Mouse (Mus musculus): Measurements from ENCODE around the gene Svep1. TPM values are rescaled to one million over a fixed set of nuclear protein-coding genes. Genes with fewer than 3 reads are reported as not detected.
A peak's percentile ranks its signal among the peaks of the same experiment; 100 is the strongest.

Svep1 gene
- polyA plus RNA-seq, 1 experiment from 2014 or later = 0.51 TPM

DNA sequence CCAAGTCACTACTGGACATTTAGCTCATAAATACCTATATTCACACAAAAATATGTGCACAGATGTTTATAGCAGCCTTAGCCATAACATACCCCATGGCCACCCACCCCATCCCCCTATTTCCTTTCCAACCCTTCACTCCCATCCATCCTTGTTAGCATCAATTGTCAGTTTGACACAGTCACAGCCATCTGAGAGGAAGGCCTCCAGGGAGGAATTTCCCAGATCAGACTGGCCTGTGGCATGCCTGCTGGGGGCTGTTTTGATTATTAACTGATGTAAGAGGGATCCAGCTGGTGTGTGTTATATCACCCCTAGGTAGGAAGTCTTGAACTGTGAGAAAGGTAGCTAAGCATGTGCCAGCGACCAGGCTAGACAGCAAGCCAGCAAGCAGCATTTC lies 47.1 kb downstream of the Svep1 start:
- no peak overlapping the region for H3K4me3 ChIP-seq (ENCODE audit: low read depth, low read length)
- H3K27me3 ChIP-seq (ENCODE audit: control insufficient read depth, insufficient read depth, low read length) = no peaks in the 10 kb centered on the region
- H3K4me1 ChIP-seq (ENCODE audit: control insufficient read depth, insufficient read depth, low read length) = no peaks in the 10 kb centered on the region
- no peak overlapping the region for H3K9ac ChIP-seq (replicated peaks; ENCODE audit: low read depth, low read length)
- ATAC-seq (ENCODE audit: low read depth) = no peak
- H3K27ac ChIP-seq (ENCODE audit: low read depth, low read length) = no peak overlapping the region
- H3K9me3 ChIP-seq (ENCODE audit: control insufficient read depth, low read length) = no peaks in the 10 kb centered on the region
- no peaks in the 10 kb centered on the region for H3K36me3 ChIP-seq (ENCODE audit: control insufficient read depth, insufficient read depth, low read length)
- no peak overlapping the region for H3K4me2 ChIP-seq (ENCODE audit: low read depth, low read length)
- WGBS = 45% methylated on average over 1 of the region's 1 CpGs

DNA sequence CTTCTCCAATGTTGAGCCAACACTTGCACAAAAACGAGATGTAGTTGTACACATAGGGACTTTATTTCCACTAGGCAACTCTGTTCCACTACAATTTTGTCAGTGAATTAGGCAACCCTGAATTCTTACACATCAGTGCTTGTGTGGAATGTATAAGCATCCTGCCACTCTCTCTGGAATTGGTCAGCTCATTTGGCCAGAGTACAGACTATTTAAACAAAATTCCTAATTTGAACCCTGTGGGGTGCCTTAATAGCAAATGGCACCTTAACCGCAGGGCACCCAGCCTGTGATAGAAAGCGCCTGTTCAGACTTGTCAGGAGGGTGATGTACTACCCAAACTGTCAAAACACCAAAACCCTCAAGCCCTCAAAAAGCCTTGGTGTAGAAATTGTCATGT lies 56.4 kb downstream of the Svep1 start:
- Histone ChIP-seq H3K4me3 (ENCODE audit: low read depth, low read length) (no peak overlapping the region), H3K9me3 (ENCODE audit: control insufficient read depth, low read length) (no peaks in the 10 kb centered on the region), H3K9ac (replicated peaks; ENCODE audit: low read depth, low read length) (no peak overlapping the region), H3K4me1 (ENCODE audit: control insufficient read depth, insufficient read depth, low read length) (no peaks in the 10 kb centered on the region), H3K36me3 (ENCODE audit: control insufficient read depth, insufficient read depth, low read length) (no peaks in the 10 kb centered on the region), H3K27ac (ENCODE audit: low read depth, low read length) (no peak overlapping the region), H3K27me3 (ENCODE audit: control insufficient read depth, insufficient read depth, low read length) (no peaks in the 10 kb centered on the region), H3K4me2 (ENCODE audit: low read depth, low read length) (no peak overlapping the region)
- WGBS = 79% methylated on average over 3 of the region's 3 CpGs
- ATAC-seq (ENCODE audit: low read depth) = no peak

DNA sequence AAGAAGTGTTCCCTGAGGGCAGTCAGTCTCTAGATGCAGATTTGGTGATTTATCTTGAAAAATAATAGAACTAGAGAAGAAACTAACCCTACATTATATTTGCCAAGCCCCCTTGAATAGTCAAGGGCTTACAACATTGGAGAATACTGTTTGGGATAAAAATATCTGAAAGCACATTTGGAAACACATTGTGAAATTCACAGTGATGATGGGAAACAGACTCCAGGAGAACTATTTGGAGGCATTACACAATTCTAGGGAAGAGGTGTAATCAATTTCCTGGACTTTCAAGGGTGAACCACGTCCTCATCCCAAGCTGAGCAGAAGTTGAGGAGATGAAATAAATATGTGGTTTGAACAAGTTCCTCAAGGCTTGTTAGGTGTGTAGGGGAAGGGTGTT lies 57.5 kb downstream of the Svep1 start:
- H3K27ac ChIP-seq (ENCODE audit: low read depth, low read length) = no peak overlapping the region
- H3K9me3 ChIP-seq (ENCODE audit: control insufficient read depth, low read length) = no peaks in the 10 kb centered on the region
- 80% methylated on average over 1 of the region's 1 CpGs for WGBS
- H3K9ac ChIP-seq (replicated peaks; ENCODE audit: low read depth, low read length) = no peak overlapping the region
- ATAC-seq (ENCODE audit: low read depth) = no peak
- no peak overlapping the region for H3K4me2 ChIP-seq (ENCODE audit: low read depth, low read length)
- H3K36me3 ChIP-seq (ENCODE audit: control insufficient read depth, insufficient read depth, low read length) = no peaks in the 10 kb centered on the region
- H3K27me3 ChIP-seq (ENCODE audit: control insufficient read depth, insufficient read depth, low read length) = no peaks in the 10 kb centered on the region
- H3K4me3 ChIP-seq (ENCODE audit: low read depth, low read length) = no peak overlapping the region
- no peaks in the 10 kb centered on the region for H3K4me1 ChIP-seq (ENCODE audit: control insufficient read depth, insufficient read depth, low read length)

DNA sequence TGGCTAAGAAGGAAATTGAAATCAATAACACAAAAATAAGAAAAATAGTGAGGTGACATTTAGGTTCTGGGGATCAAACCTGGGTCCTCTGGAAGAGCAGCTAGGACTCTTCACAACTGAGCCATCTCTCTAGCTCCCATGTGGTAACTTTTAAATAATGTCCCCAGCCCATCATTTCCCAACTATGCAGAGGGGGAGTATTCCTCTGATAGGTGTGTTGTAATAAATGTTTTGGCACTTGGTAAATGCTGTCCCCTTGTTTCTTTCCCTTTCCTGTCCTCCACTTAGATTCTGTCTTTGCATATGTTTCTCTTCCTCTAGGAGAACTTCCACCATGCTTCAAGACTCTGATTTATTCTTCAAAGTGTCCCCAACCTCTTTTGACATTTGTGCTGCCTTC lies 58.1 kb downstream of the Svep1 start:
- H3K36me3 ChIP-seq (ENCODE audit: control insufficient read depth, insufficient read depth, low read length) = no peaks in the 10 kb centered on the region
- H3K27me3 ChIP-seq (ENCODE audit: control insufficient read depth, insufficient read depth, low read length) = no peaks in the 10 kb centered on the region
- H3K4me2 ChIP-seq (ENCODE audit: low read depth, low read length) = no peak overlapping the region
- no peak overlapping the region for H3K4me3 ChIP-seq (ENCODE audit: low read depth, low read length)
- ATAC-seq (ENCODE audit: low read depth) = no peak
- no peak overlapping the region for H3K9ac ChIP-seq (replicated peaks; ENCODE audit: low read depth, low read length)
- no peaks in the 10 kb centered on the region for H3K4me1 ChIP-seq (ENCODE audit: control insufficient read depth, insufficient read depth, low read length)
- H3K9me3 ChIP-seq (ENCODE audit: control insufficient read depth, low read length) = no peaks in the 10 kb centered on the region
- no peak overlapping the region for H3K27ac ChIP-seq (ENCODE audit: low read depth, low read length)

DNA sequence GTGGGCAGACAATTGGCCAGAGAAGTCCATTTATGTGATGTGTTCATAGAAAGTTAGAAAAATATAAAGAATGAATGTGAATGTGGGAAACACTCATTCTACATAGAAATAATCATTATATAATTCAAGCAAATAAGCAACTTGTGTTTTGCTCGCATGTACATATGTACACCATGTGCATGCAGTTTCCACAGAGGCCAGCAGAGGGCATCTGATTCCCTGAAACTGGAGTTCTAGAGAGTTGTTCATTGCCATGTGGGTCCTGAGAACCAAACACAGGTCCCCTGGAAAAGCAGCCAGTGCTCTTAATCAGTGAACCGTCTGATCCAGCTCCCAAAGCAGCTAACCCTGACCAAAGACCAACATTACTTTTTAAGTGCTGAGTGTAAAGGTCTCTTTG lies 60.0 kb downstream of the Svep1 start:
- WGBS = 99% methylated on average over 2 of the region's 2 CpGs
- no peaks in the 10 kb centered on the region for H3K4me1 ChIP-seq (ENCODE audit: control insufficient read depth, insufficient read depth, low read length)
- H3K4me3 ChIP-seq (ENCODE audit: low read depth, low read length) = no peak overlapping the region
- H3K36me3 ChIP-seq (ENCODE audit: control insufficient read depth, insufficient read depth, low read length) = no peaks in the 10 kb centered on the region
- no peaks in the 10 kb centered on the region for H3K9me3 ChIP-seq (ENCODE audit: control insufficient read depth, low read length)
- no peak overlapping the region for H3K4me2 ChIP-seq (ENCODE audit: low read depth, low read length)
- H3K27ac ChIP-seq (ENCODE audit: low read depth, low read length) = no peak overlapping the region
- H3K27me3 ChIP-seq (ENCODE audit: control insufficient read depth, insufficient read depth, low read length) = no peaks in the 10 kb centered on the region
- no peak overlapping the region for H3K9ac ChIP-seq (replicated peaks; ENCODE audit: low read depth, low read length)
- ATAC-seq (ENCODE audit: low read depth) = no peak

DNA sequence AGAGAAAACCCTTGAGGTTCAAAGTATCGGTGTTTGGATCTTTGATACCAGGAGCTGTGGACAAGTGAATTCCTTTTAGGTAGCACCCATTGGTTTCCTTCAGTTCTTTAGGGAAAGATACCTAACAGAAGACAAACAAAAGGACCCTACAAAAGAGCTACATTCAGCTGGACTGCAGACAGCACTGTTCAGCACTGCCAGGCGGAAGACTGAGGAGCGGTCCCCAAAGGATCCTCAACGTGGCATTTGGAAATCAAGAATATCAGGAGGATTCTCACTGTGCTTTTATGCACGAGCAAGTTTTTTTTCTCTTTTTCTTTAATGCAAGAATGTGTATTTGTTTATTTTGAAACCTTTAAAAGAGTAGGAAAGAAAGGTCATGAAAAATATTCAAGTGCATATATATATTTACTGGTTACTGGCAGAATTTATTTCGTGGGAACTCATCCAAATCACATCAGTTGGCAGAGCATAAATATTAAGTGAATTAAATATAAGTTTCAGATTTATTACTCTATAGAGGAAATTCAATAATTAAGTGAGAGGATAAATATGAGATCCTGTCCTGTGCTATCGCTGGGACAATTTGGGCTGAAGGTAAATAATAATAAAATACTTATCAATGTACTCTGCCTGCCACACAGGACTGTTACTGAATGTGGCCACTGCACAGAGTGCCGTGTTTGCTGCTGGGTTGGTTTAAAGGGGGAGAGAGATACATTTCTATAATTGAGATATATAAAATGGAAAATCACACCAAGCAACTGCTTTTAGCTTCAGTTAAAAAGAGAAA lies 66.7 kb downstream of the Svep1 start:
- H3K27me3 ChIP-seq (ENCODE audit: control insufficient read depth, insufficient read depth, low read length) = no peaks in the 10 kb centered on the region
- no peak overlapping the region for H3K9ac ChIP-seq (replicated peaks; ENCODE audit: low read depth, low read length)
- no peak overlapping the region for H3K27ac ChIP-seq (ENCODE audit: low read depth, low read length)
- H3K4me2 ChIP-seq (ENCODE audit: low read depth, low read length) = no peak overlapping the region
- H3K4me3 ChIP-seq (ENCODE audit: low read depth, low read length) = no peak overlapping the region
- WGBS = 64% methylated on average over 8 of the region's 8 CpGs
- no peak for ATAC-seq (ENCODE audit: low read depth)
- no peaks in the 10 kb centered on the region for H3K9me3 ChIP-seq (ENCODE audit: control insufficient read depth, low read length)
- no peaks in the 10 kb centered on the region for H3K36me3 ChIP-seq (ENCODE audit: control insufficient read depth, insufficient read depth, low read length)
- no peaks in the 10 kb centered on the region for H3K4me1 ChIP-seq (ENCODE audit: control insufficient read depth, insufficient read depth, low read length)

DNA sequence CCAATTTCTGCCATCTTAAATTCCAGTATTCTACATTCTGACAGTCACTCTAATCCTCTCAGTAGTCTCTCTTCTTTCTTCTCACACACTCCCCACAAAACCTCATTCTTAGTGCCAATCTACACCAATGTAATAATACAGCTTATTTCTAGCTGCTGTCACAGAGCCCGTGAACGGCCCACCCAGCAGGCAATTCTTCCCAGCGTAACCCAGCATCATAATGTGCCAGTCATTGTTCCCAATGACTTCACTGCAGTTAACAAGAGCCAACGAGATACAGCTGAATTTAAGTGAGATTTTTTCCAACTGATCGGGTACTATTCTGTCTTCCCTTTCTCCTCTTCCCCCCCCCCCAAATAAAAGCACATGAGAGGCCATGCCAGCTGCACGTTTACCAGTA lies 67.4 kb downstream of the Svep1 start:
- Histone ChIP-seq H3K4me1 (ENCODE audit: control insufficient read depth, insufficient read depth, low read length) (no peaks in the 10 kb centered on the region), H3K27ac (ENCODE audit: low read depth, low read length) (no peak overlapping the region), H3K4me2 (ENCODE audit: low read depth, low read length) (no peak overlapping the region), H3K9me3 (ENCODE audit: control insufficient read depth, low read length) (no peaks in the 10 kb centered on the region), H3K27me3 (ENCODE audit: control insufficient read depth, insufficient read depth, low read length) (no peaks in the 10 kb centered on the region), H3K36me3 (ENCODE audit: control insufficient read depth, insufficient read depth, low read length) (no peaks in the 10 kb centered on the region), H3K9ac (replicated peaks; ENCODE audit: low read depth, low read length) (no peak overlapping the region), H3K4me3 (ENCODE audit: low read depth, low read length) (no peak overlapping the region)
- 31% methylated on average over 6 of the region's 6 CpGs for WGBS
- ATAC-seq (ENCODE audit: low read depth) = no peak

DNA sequence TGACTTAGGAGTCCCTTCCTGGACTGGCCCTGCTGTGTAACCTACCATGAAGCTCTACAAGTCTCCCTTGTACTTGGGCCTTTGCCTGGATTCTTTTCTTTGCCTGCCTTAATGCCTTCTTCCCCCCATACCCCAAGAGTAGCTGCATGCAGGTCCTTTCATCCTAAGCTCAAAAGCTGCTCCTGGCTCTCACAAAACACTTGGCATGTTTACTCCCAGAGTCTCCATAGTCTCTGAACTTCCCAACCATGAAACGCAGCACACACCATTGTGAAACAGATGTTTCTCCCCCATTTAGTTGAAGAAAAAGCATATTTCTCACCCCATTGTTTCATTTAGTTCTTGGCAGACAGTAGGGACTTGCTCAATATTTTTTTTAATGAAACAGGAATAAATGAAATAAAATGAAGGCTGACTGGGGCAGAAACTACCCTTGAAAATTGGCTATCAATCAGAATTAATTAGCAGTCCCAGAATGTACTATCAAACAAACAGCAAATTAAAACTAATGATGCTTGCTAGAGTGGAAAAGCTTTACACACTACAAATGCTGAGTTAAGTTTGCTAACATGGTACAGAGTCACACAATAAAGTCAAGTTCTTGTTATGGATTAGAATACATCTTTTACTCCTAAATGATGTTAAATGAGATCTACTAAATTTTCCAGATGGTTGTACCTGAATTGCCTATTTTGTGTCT lies 72.9 kb downstream of the Svep1 start:
- Histone ChIP-seq H3K9ac (replicated peaks; ENCODE audit: low read depth, low read length) (no peak overlapping the region), H3K4me2 (ENCODE audit: low read depth, low read length) (no peak overlapping the region), H3K4me1 (ENCODE audit: control insufficient read depth, insufficient read depth, low read length) (no peaks in the 10 kb centered on the region), H3K27ac (ENCODE audit: low read depth, low read length) (no peak overlapping the region), H3K4me3 (ENCODE audit: low read depth, low read length) (no peak overlapping the region), H3K9me3 (ENCODE audit: control insufficient read depth, low read length) (no peaks in the 10 kb centered on the region), H3K27me3 (ENCODE audit: control insufficient read depth, insufficient read depth, low read length) (no peaks in the 10 kb centered on the region), H3K36me3 (ENCODE audit: control insufficient read depth, insufficient read depth, low read length) (no peaks in the 10 kb centered on the region)
- 49% methylated on average over 1 of the region's 1 CpGs for WGBS
- peak; percentile 49; the same call in 1 of the 2 replicates for ATAC-seq (ENCODE audit: low read depth)

DNA sequence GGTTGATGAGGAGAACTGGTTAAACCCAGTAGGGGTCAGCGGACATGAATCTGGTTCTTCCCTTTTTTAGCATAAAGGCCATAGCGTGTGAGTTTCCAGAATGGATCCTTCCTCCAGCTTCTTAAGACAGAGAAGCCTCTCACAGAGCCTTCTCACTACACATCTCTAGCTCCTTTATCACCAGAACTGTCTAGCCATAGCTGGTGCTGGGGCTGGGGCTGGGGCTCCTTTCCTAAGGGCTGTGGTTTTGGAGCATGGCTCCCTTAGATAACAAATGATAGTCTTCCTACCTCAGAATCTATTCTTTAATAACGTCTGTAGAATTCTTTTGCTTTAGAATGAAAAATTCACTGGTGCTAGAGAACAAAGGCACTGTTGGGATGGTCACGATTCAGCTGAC lies 76.8 kb downstream of the Svep1 start:
- Histone ChIP-seq H3K4me2 (ENCODE audit: low read depth, low read length) (no peak overlapping the region), H3K36me3 (ENCODE audit: control insufficient read depth, insufficient read depth, low read length) (no peaks in the 10 kb centered on the region), H3K4me1 (ENCODE audit: control insufficient read depth, insufficient read depth, low read length) (no peaks in the 10 kb centered on the region), H3K27me3 (ENCODE audit: control insufficient read depth, insufficient read depth, low read length) (no peaks in the 10 kb centered on the region), H3K9me3 (ENCODE audit: control insufficient read depth, low read length) (no peaks in the 10 kb centered on the region), H3K9ac (replicated peaks; ENCODE audit: low read depth, low read length) (no peak overlapping the region), H3K27ac (ENCODE audit: low read depth, low read length) (no peak overlapping the region), H3K4me3 (ENCODE audit: low read depth, low read length) (no peak overlapping the region)
- WGBS = 89% methylated on average over 4 of the region's 4 CpGs
- no peak for ATAC-seq (ENCODE audit: low read depth)
